Comparison of ENCODE assay signal across 18 mouse cellular contexts in the genomic region with DNA sequence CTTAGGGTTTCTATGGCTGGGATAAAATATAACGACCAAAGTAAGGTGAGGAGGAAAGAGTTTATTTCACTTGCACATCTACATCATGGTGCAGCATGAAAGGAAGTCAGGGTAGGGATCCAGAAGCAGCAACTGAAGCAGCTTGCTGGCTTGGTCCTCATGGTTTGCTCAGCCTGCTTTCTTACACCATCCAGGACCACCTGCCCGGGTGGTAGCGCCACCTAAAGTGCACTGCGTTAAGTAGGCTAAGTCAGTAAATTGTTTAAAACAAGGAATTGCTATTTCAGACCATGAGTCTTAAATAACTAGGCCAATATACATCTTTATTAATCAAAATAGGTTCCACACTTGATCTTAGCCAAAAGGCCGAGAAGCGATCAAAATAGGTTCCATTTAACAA. TPM values are rescaled to one million over a fixed set of nuclear protein-coding genes. Genes with fewer than 3 reads are reported as not detected.
"Had no signal": no experiment of that assay in that cellular context is flagged by ENCODE, and none has a peak within 500 bp of the region (broad histone marks: within the 10 kb centered on the region; RNA-seq: fewer than 3 reads in every experiment).

No protein-coding gene starts in this region.

- H3K4me1 ChIP-seq: stomach, embryonic 15.5 days had no signal

- DNase-seq: lung, adult 18-20 months; lung, embryonic 14.5 days; lung, postnatal 10 days; right cerebral cortex, postnatal 14 days had no signal

- H3K27me3 ChIP-seq: liver, embryonic 12.5 days; megakaryocyte, embryonic 14.5 days; midbrain, embryonic 13.5 days; midbrain, embryonic 15.5 days; neural tube, embryonic 12.5 days; stomach, embryonic 15.5 days had no signal

- H3K27ac ChIP-seq: liver, embryonic 12.5 days; liver, embryonic 14.5 days; macrophage; midbrain, embryonic 13.5 days; midbrain, embryonic 15.5 days; neural tube, embryonic 12.5 days; stomach, embryonic 15.5 days; stomach, postnatal 0 days had no signal

- H3K4me3 ChIP-seq: liver, embryonic 12.5 days; megakaryocyte, embryonic 14.5 days; midbrain, embryonic 13.5 days; midbrain, embryonic 15.5 days; neural tube, embryonic 12.5 days; stomach, embryonic 15.5 days had no signal

RNA-seq across cellular contexts. Expression of a gene that starts 24.8 kb away (rescaled TPM):
- total RNA-seq: megakaryocyte progenitor cell, adult 5-6 weeks; monocyte, adult 5-6 weeks; neutrophil, adult 5-6 weeks had no signal
- polyA plus RNA-seq: liver, embryonic 12.5 days; liver, embryonic 16.5 days; macrophage; testis, adult 2 months had no signal
